Mouse (Mus musculus) frontal cortex, adult 2 months (tissue): Measurements from ENCODE around the gene Tctex1d1. TPM values are rescaled to one million over a fixed set of nuclear protein-coding genes. Genes with fewer than 3 reads are reported as not detected.
A peak's percentile ranks its signal among the peaks of the same experiment; 100 is the strongest.

Source experiments
- DNase-seq, 2 experiments: peaks; one replicate each; pipeline ENCODE4 v3.0.0; 2022; ENCODE audit warnings: low spot score in 1 of 2; ENCODE audit errors: extremely low spot score in 1 of 2
- polyA plus RNA-seq: library from polyadenylated mRNA; depleted of rRNA; stranded (reverse); fragments of >200 nt; gene quantifications from 2 replicates; pipeline ENCODE4 v1.2.3, GENCODE M21; 2012; rRNA removed

Tctex1d1 gene
- 0.36 and 0.70 TPM in 2 replicates for polyA plus RNA-seq

DNA sequence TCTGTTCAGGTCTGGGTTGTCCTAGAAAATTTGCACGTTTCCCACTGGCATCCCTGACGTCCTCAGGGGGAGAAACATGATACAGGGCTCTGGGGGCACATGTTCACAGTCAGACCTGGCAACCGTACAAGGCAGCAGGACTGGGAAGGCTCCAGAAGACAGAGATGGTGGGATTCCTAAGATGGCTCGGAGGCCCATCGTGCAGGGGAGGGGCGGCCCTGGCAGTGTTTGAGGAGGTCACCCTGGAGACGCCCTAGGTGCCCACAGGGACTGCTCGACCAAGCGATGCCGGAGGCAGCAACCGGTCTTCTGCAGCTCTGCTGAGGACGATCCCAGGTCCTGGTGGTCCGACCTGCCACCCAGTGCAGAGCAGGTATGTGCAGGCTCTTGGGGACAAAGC lies at the start of gene Tctex1d1:
Gene Tctex1d1, plus strand, starts transcription at position 167 of the 400 bp plus-strand sequence.
- no peak for DNase-seq

DNA sequence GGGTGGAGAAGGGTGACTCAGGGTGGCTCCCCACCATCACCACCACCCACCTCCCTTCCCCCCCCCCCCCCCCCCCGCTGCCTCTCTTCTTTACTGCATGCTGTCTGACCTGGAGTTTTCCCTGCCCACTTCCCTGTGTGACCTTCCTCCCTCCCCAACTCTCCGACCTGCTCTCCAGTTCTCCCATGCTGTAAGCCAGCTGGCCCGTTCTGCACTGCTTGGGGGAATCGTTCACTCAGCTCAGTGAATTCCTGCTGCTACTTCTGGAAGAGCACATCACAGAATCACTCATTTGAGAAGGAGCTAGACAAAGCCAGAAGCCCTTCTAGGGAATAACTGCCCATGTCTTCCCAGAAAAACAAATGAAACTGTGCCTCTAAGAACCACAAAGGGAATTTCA lies 48.9 kb upstream of the Tctex1d1 start:
- no peak for DNase-seq

DNA sequence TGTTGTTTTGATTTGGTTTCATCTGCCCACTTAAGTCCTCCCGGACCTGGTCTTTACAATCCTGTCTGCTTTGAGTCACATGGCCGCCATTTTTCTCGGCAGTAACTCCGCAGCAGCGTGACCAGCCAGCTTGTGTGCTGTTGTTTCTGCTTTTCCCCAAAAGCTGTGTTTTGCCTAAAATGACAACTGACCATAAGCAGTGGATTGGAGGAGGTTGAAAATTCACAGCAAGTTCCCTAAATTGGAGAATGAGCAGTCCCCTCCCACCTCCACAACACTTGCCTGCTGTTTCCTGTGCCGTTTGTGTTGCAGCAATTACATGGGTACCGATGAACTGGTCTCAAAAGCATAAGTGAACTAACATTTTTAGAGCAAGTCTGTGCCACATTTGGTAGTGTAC lies 47.7 kb upstream of the Tctex1d1 start:
- DNase-seq = peak; percentile 30 to 48

DNA sequence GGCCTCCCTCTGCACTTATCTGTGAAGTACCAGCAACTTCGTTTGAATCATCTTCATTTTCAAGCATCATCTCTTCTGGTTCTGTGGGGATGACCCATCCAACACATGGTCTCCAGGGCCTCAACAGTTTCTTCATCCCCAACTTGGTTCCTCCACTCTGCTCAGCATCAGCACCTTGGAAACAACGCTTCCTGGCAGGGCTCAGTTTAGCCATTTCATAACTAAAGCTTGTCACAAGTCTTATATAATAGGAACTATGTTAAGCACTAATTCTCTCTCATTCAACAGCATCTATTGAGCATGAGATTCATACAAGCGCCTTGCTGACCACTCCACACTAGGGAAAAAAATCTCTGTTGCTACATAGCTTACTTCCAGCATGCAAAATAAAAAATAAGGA lies 38.1 kb upstream of the Tctex1d1 start:
- peak in 1 of 2 experiments; percentile 30 for DNase-seq

DNA sequence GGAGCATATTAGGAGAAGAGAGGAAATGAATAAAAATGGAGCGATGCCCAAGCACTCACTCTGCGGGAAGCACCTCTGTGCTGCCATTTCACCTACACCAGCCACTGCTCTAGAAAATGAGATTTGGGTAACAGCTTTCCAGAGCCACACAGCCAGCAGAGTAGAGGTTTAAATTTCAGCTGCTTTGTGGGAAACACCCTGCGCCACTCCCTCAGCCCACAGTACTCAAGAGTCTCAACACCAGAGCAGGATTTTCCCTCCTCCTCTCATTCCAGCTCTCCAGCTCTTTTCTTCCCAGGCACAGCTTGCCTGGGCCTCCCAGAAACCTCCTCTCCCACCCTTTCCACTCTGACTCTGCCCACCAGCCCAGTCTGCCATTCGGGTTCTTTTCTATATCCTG lies 37.7 kb upstream of the Tctex1d1 start:
- peak in 1 of 2 experiments; percentile 51 for DNase-seq

DNA sequence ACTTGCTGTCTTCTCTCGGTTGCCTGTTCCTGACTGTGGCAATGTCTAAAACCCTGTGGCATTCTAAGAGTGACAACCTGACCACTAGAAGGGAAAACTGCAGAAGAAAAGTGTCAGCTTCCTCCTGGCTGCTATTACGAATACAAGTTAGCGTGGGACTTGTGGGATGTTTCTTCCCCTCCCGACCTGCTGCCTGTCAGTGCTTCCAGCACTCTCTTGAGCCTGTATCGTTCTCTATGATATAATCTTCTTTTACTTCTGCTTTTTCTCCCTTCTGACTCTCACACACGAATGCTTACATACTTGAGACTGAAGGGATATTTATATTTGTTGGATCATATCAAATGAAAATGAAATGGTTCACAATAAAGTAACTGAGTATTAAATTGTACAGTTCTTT lies 34.1 kb upstream of the Tctex1d1 start:
- no peak for DNase-seq

DNA sequence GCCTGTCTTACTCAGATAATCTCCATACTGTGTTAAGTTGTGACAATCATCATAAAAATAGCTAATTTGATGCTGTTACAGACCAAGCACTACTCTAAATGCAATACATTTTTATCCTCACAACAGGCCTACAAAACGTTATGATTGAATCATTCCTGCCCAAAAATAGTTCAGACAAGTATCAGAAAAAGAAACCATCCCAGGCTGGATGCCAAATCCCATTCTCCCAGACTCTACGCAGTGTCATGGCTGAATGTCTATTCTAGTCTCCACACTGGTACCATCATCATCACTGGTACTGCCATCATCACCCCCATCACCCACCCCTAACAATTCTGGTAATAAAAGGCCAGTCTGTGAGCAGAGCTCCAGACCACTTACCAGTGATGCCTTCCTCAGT lies 25.9 kb upstream of the Tctex1d1 start:
- DNase-seq = peak in 1 of 2 experiments; percentile 57

DNA sequence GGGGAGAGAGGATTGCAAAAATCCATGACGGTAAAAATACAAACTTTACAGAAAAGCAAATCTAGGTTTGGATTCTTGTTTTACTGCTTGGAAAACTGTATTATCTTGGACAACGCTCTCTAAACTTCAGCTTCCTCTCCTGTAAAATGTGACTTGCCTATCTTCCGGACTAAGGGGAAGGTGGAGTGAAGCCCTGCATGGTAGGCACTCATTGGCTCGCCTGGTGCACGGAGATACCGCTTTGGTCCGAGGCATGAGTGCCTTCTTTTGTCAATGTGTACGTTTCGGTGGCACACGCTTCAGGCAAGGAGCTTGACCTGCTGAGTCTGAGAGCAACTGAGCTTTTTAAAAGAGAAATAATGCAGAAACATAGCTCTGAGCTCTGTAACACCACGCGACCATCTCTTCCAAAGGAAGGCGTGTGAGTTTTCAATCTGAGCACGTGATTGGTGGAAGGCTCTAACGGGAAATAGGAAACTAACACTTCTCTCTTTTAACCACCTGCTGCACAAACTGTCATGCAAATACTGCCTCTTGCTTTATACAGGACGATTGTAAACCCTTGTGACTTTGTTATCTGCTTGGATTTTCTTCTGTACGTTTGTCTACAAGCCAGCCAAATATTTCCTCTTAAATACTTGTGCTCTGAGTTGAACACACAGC lies 23.0 kb upstream of the Tctex1d1 start:
- DNase-seq = no peak

DNA sequence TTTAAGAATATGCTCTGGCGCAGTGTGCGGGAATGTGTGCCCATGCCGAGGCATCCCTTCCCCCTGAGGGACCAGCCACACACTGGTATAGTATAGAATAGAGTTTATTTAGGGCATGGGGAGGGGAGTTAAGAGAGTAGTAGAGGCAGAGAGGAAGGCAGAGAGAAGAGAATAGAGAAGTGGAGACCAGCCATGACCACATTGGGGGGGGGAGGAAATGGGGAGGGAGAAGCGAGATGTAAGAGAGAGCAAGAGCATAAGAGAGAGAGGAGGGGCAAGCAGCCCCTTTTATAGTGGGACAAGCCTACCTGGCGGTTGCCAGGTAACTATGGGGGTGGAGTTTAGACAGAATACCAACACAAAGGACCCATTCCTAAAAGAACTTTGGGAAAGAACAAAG lies 19.0 kb upstream of the Tctex1d1 start:
- DNase-seq = no peak

DNA sequence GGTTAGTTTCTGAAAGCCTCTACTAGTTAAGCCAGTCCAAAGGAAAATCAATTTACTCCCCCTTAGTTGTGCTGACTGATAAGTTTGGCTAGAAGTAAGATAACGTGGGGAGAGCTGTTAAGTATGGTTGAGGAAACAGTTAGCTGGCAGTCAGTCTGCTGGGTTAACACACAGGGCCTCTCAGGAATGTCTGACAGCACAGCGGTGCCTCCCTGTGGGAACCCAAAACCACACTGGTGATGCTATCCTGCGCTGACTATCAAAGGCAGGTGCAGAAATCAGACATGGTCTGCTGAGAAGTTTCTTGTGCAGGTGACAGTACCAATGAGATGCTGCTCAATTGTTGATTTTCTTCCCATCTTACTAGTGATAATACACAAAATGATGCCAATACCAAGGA lies 14.2 kb upstream of the Tctex1d1 start:
- no peak for DNase-seq

DNA sequence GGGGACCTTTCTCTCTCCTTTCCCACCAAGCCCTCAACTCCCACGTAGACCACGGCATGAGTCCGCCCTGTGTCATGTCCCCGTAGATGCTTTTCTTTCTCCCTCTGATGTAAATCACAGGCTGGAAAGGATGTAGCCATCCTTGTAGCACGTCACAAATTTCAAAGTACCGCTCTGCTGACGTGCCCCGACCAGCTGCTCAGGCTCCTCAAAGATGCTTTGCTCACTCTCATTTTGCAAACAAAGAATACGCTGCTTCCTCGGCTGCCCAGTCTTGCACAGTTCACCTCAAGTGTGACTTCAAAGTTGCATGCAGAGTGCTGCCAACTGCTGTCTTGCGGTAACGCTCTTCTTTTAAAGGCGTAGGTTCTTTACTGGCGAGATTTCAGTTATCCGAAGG lies 10.6 kb upstream of the Tctex1d1 start:
- no peak for DNase-seq

DNA sequence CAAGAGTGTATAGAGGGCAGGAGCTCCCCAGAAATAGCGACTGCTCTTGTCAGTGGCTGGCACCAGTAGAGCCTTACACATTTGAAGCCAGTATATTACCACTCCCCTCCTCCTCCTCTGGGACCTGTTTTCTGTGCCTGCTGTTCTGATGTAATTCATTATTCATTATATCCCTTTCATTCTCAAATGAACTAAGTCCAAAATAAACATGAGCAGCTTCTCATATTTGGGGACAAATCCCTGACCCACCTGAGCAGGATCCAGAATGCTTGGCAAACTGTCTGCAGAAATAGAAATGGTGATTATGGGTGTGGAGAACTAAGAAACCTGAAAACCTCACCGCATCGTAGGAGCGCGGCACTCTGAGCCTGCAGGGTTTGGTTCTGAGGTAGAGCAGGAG lies 8.8 kb upstream of the Tctex1d1 start:
- no peak for DNase-seq

DNA sequence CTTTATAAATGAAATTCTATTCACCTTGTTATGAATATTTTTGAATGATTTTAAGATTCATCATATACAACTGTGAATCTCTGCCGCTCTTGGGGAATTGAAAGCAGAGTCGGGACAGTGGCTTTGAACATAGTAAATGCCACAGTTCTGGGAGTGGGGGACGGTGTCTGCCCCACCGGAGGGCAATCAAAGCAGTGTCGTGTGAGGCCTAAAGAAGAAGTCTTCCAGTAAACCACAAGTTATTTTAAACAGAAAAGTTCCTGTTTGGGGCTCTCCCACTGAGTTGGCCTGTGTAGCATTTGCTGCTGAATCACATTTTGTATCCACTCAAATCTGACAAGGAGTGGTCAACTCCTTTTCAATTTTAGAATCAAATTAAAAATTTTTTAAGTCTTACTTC lies 7.2 kb upstream of the Tctex1d1 start:
- DNase-seq = no peak

DNA sequence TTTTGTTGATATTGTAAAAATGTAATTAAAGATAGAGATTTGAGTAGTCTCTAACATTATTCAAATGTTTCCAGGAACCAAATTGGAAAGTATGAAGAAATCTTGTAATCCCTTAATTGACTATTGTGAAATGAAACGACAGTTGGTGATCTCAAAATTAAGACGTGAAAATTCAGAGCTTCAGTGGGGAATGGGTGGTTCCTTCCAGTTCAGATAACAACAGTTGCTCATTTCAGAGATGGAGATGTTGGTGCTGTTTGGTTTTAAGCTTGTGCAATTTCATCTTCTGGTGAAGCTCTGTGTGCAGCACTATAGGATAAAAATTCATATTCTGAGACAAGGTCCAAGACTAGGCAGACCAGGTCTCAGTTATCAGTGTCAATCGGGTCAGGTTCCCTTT lies 6.3 kb upstream of the Tctex1d1 start:
- no peak for DNase-seq

DNA sequence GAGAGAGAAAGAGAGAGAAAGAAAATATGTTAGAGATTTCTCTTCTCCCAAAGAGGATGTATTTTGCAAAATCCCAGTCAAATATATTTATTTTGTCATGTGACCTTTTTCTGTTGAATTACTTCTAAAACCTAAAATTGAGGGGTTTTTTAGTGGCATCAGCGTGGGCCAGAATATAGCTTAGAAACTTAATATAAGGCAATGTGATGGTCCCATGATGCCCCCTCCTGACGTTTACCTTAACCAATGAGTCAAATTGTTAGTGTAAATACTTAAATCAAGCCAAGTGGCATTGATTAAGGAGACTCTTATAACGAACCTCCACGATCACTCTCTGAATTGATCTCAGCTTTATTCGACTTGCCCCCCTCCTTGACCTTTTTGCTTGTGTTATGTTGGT lies 4.2 kb upstream of the Tctex1d1 start:
- DNase-seq = no peak

DNA sequence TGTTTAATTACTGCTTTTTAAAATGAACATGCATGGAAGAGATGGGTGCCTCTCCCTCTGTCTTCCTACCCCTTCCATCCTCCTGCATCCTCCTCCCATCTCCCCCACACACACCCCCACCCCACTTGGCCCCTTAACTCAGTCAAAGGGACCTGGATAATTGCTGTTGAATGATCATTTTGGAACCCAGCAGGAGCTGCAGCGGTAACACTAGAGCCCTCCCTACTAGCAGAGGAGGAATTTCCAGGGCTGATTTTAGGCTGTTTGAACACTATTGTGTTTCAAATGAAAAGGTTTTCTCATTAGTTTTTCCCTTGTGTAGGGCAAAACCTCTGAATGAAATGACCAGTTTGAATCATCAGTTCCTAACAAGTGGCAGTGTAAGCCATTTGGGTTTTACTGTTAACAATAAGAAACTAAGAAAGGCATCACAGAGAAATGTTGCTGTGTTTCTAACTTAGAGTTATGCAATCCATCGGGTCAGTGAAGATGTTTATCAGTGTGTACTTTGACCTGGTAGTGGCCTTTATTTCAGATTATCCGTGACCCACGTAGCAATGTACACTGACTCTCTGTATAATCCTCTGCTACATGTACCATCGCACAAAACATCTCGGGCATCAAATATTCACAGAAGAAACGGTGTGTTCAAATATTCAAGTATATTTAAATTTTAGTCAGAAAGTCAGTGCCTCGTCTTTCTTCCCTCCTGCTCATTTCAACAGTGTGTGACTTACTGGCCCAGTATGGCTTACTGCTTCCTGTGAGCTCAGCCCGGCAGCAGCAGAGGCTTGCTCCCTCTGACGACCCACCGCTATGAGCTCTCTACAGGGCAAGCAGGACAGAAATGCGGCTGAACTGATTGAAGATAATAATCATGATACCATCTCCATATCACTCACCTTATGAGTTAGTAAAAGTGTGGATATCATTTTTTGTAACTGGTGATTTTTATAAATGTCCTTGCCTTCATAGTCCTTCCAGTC lies 1.8 kb upstream of the Tctex1d1 start:
- no peak for DNase-seq

DNA sequence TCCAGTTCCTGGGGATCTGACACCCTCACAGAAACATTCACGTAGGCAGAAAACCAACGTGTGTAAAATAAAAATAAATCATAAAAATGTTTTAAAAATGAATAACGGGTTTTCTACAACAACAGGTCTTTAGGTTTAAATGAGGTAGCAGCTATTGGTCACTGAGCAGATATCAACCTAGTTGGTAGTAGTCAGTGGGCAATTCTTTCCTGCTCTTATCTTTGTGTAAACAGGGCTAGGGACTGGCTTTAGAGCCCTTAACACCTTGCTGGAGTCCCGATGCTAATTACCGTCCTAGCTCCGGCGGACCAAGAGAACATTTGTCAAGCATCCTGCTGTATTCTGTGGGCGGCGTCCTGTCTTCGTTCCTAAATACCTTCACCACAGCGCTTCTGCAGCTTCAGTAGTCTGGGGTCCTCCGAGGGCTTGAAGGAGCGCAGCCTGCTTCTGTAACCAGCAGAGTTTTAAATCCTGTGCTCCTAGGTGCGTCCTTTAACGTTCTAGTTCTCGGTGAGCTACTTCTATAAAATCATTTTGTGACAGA lies 556 bp upstream of the Tctex1d1 start:
- DNase-seq = no peak

DNA sequence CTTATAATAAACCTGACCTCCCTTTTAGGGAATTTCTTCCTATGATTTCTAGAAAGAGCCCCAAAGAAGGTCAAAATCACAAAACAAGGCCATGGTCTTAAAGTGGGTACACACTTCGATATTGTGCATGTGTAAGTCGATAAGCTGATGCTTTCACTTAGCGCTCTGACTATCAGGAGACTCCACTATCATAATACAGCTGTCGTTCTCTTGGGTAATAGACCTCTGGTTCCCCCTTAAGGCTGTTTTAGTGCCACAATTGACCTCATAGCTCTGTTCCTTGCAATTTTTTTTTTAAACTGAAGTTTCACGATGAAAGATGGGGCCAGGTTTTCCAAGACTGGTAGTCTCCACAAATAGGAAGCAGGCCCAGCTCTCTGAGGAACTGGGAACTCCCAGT lies 979 bp downstream of the Tctex1d1 start:
- DNase-seq = no peak

DNA sequence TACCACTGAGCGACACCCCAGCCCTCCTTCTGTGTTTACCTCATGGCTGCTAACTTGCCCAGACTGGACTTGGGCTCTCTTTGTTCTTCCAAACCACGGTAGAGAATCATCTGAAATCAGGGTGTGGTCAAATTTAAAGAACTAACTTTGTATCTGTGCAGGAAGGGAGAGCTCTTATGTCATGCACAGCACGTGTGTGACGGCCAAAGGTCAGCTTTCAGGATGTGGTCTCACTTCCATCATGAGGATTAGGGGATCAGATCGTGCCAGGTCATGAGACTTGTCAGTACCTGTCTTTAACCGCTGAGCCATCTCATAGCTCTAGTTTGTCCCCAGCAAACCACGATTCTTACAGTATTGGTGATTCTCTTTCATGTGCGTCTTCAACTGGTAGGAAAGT lies 3.3 kb downstream of the Tctex1d1 start:
- no peak for DNase-seq

DNA sequence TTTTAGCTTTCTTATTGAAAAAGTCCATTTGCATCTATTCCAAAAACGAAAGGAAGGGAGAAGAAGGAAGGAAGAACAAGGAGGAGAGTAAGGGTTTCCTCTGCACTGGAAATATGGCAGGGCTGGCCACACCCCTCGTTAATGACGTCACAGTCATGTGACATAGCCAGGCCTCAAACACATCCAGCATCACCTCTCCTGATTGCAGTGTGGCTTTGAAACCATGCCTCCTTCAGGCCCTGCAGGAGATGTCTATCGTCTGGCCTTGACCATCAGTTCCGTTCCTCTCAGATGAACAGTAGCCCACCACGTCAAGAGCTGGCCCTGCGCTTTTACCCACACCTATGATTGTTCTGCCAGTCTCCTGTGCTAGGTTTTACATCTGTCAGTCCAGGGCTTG lies 7.8 kb downstream of the Tctex1d1 start:
- DNase-seq = no peak

DNA sequence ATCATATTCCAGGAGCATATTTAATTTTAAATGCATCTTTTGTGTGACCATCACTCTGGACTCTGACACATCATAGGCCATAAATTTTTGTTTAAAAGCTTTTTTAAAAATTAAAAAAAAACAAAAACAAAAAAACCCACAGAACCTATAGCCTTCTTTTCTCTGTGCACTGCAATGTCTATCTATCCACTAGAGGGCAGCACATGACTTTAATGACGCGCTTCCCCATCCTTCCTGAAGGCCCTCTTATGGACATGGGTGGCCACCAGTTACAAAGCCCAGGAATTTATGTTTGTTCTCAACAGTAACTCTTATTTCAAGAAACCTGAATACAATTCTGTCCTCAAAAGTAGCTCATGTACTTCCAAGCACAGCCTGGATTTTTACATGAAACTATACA lies 8.5 kb downstream of the Tctex1d1 start:
- DNase-seq = peak; percentile 35 to 87

DNA sequence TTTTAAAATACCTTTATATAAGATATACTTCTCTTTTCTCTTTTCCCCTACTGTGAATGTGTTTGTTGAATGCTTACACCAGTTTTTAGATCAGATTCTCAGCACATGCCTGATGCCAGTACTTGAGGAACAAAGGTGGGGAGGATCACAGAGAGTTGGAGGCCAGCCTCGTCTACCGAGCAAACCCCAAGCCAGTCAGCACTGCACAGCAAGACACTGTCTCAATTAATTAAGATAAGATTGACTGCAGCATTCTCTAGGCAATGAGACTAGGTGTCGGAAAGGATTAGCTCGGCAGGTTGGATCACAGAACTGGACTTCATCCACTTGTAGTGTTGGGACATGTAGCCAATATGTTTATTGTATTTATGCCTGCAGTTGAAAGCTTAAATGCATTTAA lies 8.9 kb downstream of the Tctex1d1 start:
- DNase-seq = no peak
